Mouse (Mus musculus): ENCODE measurements around the gene Col16a1. TPM values are rescaled to one million over a fixed set of nuclear protein-coding genes. Genes with fewer than 3 reads are reported as not detected.
A peak's percentile ranks its signal among the peaks of the same experiment; 100 is the strongest.

Gene Col16a1
- polyA plus RNA-seq, 1 experiment, result 1.1 TPM

DNA sequence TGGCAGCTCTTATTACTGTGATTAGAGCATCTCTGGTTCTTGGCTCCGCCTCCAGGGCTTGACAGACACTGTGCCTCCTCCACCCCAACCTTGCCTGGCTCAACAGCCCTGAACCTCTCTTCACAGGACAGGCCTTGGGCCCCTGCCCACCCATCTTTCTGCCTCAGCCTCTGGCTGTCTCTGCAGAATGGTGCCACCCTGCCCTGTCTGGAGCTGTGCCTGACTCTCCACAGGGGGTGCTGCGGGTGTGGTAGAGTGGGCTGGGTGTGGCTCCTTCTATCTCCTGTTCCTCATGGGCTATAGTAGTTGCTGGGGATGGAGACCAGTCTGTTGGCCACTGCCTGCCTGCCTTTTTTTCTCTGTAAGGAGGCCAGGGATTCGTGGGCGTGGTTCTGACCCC, 31.6 kb upstream of the Col16a1 start:
- Histone ChIP-seq H3K4me1 (ENCODE audit: control insufficient read depth, insufficient read depth, low read length) (no peaks in the 10 kb centered on the region), H3K27ac (ENCODE audit: insufficient read depth, low read depth, low read length) (no peak overlapping the region), H3K4me3 (ENCODE audit: insufficient read depth, low read length) (no peak overlapping the region)
- TF ChIP-seq CTCF (IDR thresholded peaks at IDR 0.05; ENCODE audit: low read depth, low read length), result no peak

DNA sequence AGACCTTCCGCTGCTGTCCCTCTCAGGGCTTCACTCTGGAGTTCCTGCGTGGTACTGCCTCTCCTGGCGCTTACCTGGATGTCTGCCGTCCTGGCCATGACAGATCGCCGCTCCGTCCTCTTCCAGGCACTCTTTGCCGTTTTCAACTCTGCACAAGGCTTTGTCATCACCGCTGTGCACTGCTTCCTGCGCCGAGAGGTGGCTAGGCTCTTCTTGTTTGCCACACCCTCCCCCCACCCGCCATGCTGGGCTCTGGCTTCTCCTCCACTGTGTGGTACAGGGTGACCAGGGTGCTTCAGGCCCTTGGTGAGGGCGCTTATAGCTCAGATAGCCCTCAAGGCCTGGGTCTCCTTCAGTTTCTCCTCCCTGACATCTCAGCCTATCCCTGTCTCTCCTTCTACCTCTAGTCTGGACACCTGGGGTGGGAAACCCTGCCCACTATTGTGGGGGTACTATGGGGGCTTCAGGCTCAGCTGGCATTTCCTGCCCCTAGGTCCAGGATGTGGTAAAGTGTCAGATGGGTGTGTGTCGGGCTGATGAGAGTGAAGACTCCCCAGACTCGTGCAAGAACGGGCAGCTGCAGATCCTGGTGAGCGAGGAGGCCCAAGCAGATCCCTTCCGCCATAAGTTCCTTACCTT, 30.5 kb upstream of the Col16a1 start:
- Histone ChIP-seq H3K27ac (ENCODE audit: insufficient read depth, low read depth, low read length) (no peak overlapping the region), H3K4me3 (ENCODE audit: insufficient read depth, low read length) (no peak overlapping the region), H3K4me1 (ENCODE audit: control insufficient read depth, insufficient read depth, low read length) (no peaks in the 10 kb centered on the region)
- TF ChIP-seq POLR2A (IDR thresholded peaks at IDR 0.05; ENCODE audit: borderline replicate concordance, low read depth, low read length) (no peak), CTCF (IDR thresholded peaks at IDR 0.05; ENCODE audit: low read depth, low read length) (no peak)

DNA sequence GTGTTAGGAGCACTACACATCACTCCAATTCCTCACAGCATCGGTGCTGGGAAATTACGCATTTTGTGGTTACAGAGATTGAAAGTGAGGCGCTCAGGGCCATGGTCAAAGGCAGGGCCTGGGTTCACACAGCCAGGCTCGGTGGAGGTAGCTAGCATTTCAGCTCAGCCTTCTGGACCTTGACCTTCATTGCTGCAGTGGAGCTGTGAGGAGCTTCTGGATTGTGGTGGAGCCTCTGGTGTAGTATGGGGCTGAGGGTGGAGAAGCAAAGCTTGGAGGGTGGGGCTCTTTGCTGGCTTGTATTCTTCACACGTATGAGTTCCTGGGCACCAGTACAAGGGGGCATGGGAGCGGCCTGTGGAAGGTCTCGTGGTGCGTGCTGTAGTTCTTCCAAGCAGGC, 24.7 kb upstream of the Col16a1 start:
- TF ChIP-seq POLR2A (IDR thresholded peaks at IDR 0.05; ENCODE audit: borderline replicate concordance, low read depth, low read length) (no peak), CTCF (IDR thresholded peaks at IDR 0.05; ENCODE audit: low read depth, low read length) (no peak)
- Histone ChIP-seq H3K4me1 (ENCODE audit: control insufficient read depth, insufficient read depth, low read length) (no peaks in the 10 kb centered on the region), H3K4me3 (ENCODE audit: insufficient read depth, low read length) (no peak overlapping the region), H3K27ac (ENCODE audit: insufficient read depth, low read depth, low read length) (no peak overlapping the region)

DNA sequence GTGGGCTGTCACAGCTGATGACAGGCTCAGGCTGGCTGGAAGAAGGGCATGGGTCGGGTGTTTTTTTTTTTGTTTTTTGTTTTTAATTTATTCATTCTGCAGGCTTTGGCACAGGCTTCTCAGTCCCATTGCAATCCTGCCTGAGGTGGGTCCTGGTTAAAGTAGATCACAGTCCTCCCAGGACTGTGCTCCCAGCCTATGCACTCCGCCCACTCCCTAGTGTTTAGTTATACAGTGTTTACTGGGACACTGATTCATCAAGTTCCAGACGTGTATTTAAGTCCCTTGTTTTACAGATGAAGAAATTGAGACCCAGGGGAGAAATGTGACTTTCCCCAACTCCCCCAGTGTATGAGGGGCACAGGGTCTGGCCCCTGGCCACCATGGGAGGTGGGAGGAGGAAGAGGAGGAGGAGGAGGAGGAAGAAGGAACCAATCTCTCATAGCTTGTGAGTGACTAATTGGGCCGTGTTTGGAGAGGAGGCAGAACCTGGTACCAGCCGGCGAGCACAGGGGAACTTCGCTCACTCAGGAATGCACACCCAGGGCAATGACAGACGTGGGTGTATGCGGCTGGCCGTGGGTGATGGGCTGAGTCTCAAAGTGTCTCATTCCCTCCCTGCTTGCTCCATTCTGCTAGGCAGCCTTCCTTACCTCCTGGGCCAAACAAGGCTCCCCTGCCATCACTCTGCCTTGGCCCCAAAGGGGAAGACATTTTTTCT, 24.0 kb upstream of the Col16a1 start:
- H3K4me3 ChIP-seq (ENCODE audit: insufficient read depth, low read length), result no peak overlapping the region
- no peak for TF ChIP-seq CTCF (IDR thresholded peaks at IDR 0.05; ENCODE audit: low read depth, low read length)
- H3K4me1 ChIP-seq (ENCODE audit: control insufficient read depth, insufficient read depth, low read length), result no peaks in the 10 kb centered on the region
- H3K27ac ChIP-seq (ENCODE audit: insufficient read depth, low read depth, low read length), result no peak overlapping the region

DNA sequence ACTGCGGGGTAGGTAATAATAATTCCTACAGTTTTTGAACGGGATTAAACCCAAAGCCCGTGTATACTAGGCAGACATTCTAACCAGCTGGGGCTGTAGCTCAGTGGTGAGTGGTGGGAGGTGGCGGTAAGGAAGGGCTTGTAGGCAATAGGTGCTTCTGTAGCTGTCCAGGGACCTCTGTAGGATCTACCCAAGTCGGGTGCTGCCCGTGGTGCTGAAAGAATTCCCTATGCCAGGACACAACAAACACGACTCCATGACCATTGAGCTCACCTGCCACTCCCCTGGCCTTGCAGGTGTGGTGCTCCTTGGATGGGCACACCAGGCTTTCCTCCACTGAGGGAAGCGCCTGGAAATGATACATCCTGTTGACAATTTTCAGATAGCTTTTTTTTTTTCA, 22.1 kb upstream of the Col16a1 start:
- no peak overlapping the region for H3K4me3 ChIP-seq (ENCODE audit: insufficient read depth, low read length)
- no peak overlapping the region for H3K27ac ChIP-seq (ENCODE audit: insufficient read depth, low read depth, low read length)
- TF ChIP-seq CTCF (IDR thresholded peaks at IDR 0.05; ENCODE audit: low read depth, low read length) (no peak), POLR2A (IDR thresholded peaks at IDR 0.05; ENCODE audit: borderline replicate concordance, low read depth, low read length) (no peak)
- H3K4me1 ChIP-seq (ENCODE audit: control insufficient read depth, insufficient read depth, low read length), result no peaks in the 10 kb centered on the region

DNA sequence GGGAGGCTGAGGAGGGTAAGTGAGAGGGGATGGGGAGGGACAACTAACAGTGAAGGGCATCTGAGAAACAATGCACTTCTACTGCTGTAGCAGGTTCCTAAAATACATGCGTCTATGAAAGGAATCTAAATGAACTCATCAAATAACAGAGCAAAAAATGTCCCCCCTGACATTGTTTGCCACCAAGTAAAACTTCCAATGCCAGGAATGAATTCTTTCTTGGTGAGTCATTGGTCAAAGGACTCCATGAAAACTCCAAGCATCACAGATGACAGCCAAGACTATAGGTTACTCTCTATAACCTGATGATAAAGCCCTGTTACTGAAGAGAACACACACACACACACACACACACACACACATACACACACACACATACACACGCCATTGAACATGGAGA, 16.5 kb upstream of the Col16a1 start:
- no peak for TF ChIP-seq CTCF (IDR thresholded peaks at IDR 0.05; ENCODE audit: low read depth, low read length)
- no peak for TF ChIP-seq POLR2A (IDR thresholded peaks at IDR 0.05; ENCODE audit: borderline replicate concordance, low read depth, low read length)
- Histone ChIP-seq H3K27ac (ENCODE audit: insufficient read depth, low read depth, low read length) (no peak overlapping the region), H3K4me3 (ENCODE audit: insufficient read depth, low read length) (no peak overlapping the region), H3K4me1 (ENCODE audit: control insufficient read depth, insufficient read depth, low read length) (no peaks in the 10 kb centered on the region)

DNA sequence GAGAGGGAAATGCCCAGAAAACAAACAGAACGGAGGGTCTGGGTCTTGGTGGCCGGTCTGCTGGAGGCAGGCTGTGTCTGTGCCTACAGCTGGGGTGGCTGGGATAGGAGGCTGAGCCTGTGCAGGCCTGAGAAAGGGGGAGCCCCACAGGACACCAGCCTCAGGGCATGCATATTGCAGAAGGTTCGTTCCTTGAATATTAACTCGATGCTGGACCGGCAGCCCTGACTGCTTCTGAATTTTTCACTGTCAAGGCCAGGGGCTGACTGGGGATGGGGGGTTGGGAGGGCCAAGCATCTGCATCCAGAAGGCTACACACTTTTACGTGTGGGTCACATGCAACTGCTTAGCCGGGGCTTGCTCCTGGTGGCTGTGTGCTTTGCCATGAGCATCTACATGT, 14.1 kb upstream of the Col16a1 start:
- Histone ChIP-seq H3K4me1 (ENCODE audit: control insufficient read depth, insufficient read depth, low read length) (no peaks in the 10 kb centered on the region), H3K27ac (ENCODE audit: insufficient read depth, low read depth, low read length) (no peak overlapping the region)
- no peak for TF ChIP-seq CTCF (IDR thresholded peaks at IDR 0.05; ENCODE audit: low read depth, low read length)
- no peak for TF ChIP-seq POLR2A (IDR thresholded peaks at IDR 0.05; ENCODE audit: borderline replicate concordance, low read depth, low read length)

DNA sequence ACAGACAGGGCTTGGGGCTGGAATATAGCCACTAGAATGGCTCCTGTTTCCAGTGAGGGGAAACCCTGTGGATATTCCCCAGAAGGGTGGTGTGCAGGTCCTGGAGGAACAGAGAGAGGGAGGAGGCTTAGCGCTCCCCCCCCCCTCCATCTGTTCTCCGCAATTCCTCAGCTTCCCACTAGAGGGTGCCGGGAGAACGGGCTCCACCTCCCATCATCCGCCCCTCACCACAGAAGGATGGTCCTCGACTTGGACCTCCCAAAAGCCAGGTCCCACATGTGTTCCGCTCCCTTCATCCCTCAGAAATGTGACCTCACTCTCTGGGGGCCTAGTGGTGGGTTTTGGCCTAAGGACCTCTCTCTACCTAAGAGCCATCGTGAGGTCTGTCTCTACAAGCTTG, 11.5 kb upstream of the Col16a1 start:
- TF ChIP-seq POLR2A (IDR thresholded peaks at IDR 0.05; ENCODE audit: borderline replicate concordance, low read depth, low read length), result no peak
- TF ChIP-seq CTCF (IDR thresholded peaks at IDR 0.05; ENCODE audit: low read depth, low read length), result peak; percentile 74
- no peaks in the 10 kb centered on the region for H3K4me1 ChIP-seq (ENCODE audit: control insufficient read depth, insufficient read depth, low read length)
- no peak overlapping the region for H3K27ac ChIP-seq (ENCODE audit: insufficient read depth, low read depth, low read length)
- no peak overlapping the region for H3K4me3 ChIP-seq (ENCODE audit: insufficient read depth, low read length)

More for the DNA sequence above, 14.1 kb upstream of the Col16a1 start:
- H3K4me3 ChIP-seq (ENCODE audit: insufficient read depth, low read length), result no peak overlapping the region

DNA sequence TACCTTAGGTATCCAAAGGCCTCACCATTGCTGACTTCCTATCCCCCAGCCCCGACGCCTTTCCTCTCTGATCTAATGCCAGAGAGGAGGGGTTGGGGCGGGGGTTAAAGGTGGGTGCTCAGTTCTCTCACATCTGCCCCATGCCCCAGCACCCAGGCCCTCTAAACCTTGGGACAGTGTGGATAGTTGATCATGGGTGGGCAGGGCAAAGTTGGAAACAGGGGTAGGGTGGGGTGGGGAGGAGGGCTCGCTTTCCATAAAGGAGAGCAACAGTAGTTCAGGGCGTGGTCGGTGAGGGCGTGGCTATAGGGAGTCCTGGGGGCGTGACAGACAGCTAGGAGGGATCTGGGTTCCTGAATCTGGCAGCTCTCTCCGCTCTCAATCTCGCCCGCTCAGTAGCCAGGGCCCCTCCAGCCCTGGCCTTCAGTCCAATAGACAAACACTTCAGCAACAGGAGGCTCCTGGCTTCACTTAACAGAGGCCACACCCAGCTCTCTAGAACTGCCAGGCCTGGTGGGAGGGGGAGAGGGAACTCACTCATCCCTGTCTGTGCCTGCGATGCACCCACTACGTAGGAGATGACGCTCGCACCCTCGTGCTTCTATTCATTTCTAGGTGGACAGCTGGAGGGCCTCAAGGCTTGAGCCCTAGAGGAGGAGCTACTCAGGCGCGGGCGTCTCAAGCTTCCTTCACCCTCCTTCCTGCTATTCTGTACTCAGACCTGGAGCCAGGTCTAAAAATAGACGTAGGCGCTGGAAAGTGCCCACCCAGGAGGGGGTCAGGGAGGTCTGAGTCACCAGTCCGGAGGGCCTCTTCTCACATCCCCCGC, 10.9 kb upstream of the Col16a1 start:
- H3K4me3 ChIP-seq (ENCODE audit: insufficient read depth, low read length), result no peak overlapping the region
- TF ChIP-seq CTCF (IDR thresholded peaks at IDR 0.05; ENCODE audit: low read depth, low read length) (no peak), POLR2A (IDR thresholded peaks at IDR 0.05; ENCODE audit: borderline replicate concordance, low read depth, low read length) (no peak)
- no peak overlapping the region for H3K27ac ChIP-seq (ENCODE audit: insufficient read depth, low read depth, low read length)
- H3K4me1 ChIP-seq (ENCODE audit: control insufficient read depth, insufficient read depth, low read length), result no peaks in the 10 kb centered on the region

DNA sequence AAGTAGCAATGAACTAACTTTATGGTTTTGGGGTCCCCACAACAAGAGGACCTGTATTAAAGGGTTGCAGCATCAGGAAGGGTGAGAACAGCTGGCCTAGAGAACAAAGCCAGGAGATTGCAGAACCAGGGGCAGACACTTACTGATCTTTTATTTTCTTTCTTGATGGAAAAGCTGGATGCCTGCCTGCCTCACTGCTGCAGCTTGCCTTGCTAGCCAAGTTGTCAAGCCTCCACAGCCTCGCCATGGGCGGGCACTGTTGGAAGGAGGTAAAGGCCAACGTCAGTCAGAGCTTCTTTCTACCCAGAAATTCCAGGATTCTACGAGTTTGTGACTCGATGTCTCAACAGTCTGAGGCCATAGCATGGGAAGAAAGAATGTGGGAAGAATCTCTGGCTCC, 8.3 kb upstream of the Col16a1 start:
- H3K4me1 ChIP-seq (ENCODE audit: control insufficient read depth, insufficient read depth, low read length), result no peaks in the 10 kb centered on the region
- TF ChIP-seq POLR2A (IDR thresholded peaks at IDR 0.05; ENCODE audit: borderline replicate concordance, low read depth, low read length) (no peak), CTCF (IDR thresholded peaks at IDR 0.05; ENCODE audit: low read depth, low read length) (no peak)
- H3K4me3 ChIP-seq (ENCODE audit: insufficient read depth, low read length), result no peak overlapping the region
- H3K27ac ChIP-seq (ENCODE audit: insufficient read depth, low read depth, low read length), result no peak overlapping the region

All from bone marrow macrophage, adult 2 months (primary cell).